Mouse (Mus musculus) cerebellum, postnatal 25 days (tissue): ENCODE data around the gene Uqcrq.
A peak's percentile ranks its signal among the peaks of the same experiment; 100 is the strongest.

ENCODE experiments used
- DNase-seq, 2 experiments: peaks; one replicate each; pipeline ENCODE4 v3.0.0; 2021; ENCODE audit warnings: mixed read lengths in 2 of 2

Uqcrq gene

GRCm38 (mm10) chr11:53430670-53431346, at the start of gene Uqcrq, which contains the start of gene Gdf9:
Uqcrq (minus strand) TSS chr11:53430831.
Gdf9 (plus strand) TSS chr11:53431023.
- DNase-seq = peak; percentile 99 to 100

- DNase-seq = peak; percentile 88 to 89
Observed at GRCm38 (mm10) chr11:53479783-53480301, 49.2 kb upstream of the Uqcrq start, which contains the start of the genes Gm9945 and Sowaha. Gm9945 (plus strand) TSS chr11:53480166. Sowaha (minus strand) TSS chr11:53480274.

DNA sequence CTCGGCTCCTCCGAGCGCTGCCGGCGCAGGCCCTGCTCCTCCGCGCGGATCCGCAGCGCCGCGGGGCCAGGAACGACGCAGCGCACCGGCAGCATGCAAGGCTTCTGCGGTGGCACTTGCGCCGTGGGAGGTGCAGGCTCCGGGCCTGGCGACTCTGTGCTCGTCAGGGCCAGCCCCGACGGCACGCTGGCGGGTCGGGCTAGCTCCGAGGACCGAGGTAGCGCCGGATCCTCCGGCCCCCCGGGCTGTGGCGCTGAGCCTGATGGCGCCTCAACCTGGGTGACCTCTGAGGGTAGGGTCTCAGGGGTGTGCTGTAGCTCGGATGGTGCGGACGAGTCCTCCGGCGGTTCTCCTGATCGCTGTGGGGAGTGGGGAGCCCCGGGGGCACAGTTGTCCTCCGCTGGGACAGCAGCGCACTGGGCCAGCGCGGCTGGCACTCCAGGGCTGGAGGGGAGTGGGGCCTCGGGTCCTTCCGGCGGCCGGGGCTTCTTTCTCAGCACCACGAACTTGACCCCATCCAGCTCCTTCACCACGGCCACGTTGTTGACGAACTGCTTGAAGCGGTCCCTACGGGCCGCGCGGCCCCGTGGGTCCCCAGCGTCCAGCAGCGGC, 48.6 kb upstream of the Uqcrq start:
- peak in 1 of 2 experiments; percentile 76 for DNase-seq

DNA sequence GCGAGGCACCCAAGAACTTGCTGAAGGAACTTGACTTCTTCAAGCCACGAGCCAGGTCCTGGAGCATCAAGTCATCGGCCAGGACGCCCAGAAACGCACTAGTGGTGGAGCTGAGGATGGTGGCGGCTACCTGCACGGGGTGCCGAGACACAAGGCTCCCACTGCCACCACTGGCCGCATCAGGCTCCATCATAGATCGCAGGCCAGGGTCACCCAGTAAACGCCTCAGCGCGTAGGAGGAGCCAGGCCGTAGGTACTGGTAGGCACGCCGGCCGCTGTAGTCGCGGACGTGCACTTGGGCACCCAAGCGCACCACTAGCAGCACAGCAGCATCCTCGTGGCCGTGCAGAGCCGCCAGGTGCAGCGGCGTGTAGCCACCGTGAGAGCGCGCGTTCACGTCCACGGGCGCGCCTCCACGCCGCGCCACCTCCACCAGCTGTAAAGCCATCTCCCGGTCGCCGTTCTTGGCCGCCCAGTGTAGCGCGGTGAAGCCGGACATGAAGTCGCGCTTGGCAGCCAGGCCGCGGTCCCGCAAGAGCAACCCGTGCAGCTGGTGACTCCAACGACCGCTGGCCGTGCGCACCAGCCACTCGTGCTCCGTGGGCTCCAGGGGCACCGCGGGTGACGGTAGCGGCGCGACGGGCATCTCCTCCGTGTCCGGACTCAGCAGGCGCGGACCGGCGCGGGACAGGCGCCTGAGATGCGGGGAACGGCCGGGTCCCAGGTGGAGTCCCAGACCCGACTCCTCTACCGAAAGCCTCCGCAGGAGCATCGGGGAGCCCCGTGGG, 47.9 kb upstream of the Uqcrq start:
- DNase-seq = peak; percentile 77

- no peak for DNase-seq
Observed at GRCm38 (mm10) chr11:53477833-53478232, 47.2 kb upstream of the Uqcrq start.

- DNase-seq = no peak
Observed at GRCm38 (mm10) chr11:53475620-53476019, 45.0 kb upstream of the Uqcrq start.

DNA sequence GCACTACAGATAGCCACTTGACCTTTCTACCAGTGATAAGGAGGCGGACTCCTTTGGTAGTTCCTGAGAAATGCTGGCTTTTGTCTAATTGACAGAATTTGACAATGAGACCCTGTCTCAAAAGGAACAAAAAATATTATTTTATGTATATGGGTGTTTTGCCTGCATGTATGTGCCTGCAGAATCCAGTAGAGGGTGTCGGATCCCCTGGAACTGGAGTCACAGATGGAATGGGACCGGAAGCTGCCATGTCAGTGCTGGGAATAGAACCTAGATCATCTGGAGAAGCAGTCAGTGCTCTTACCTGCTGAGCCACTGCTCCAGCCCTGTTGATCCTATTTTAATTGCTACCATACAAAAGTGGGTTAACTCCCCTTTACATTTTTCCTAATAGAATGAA, 42.1 kb upstream of the Uqcrq start:
- no peak for DNase-seq

DNA sequence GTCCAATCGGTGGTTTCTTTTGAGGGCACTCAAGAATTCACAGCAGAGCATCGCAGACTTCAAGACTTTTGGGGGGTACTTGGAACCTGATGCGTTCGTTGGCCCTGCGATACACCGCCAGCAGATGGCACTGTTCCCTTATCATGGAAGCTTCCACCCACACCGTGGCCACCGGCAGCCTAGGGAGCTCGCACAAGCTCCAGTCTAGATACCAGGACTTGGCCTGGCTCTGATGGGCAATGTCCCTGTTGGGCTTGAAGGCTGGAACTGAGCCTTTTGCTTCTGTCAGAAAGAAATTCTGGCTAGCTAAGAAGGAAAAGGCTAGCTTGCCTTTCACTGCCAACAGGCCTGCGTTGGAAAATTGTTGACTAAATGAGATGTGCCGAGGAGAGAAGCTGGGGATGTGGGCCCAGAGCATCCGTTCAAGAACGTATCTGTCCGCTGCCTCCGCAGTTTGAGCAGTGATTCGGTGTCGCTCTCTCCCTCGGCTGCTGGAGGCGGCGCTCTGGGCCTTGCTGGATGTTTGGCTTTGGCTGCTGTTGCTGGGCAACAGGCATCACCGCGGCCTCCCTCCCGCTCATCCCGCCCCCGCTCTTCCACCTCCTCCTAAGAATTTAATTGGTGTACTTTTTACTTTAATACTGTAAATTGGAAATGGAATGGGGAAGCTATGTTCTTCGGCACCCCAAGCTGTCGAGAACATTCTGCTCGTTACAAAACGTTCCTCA, 39.5 kb upstream of the Uqcrq start, which contains the start of gene Gm9837:
TSS of gene Gm9837 (minus strand) at position 512 of the 728 bp plus-strand sequence.
- peak; percentile 94 to 97 for DNase-seq

DNA sequence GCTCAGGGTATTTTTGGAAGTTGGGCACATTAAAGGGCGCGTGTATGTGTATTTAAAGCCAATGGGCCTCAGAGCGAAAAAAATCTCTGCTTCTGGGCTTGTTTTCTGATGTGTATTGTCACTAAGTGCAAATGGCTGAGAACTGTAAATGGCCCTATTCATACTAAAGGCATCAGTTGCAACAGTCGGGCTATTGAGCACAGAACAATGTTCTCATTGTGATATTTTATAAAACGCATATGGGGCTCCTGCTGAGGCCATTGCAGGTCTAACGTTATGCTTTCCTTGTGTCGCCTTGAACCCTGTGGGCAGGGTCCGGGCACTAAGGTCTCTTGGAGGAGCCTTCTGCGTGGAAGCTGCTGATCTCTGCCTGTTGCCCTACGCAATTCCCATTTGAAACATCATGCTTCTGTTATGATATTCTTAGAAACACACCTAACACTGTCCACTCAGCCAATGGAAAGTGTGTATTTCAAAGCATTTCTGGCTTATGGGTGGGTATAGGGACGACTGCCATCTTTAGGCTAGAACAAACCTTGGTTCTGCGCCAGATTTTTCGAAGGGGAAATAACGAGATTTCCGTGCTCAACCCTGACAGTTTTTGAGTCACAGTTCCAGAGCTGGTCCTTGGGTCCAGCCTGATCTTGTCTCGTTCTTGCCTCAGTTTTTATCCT, 38.8 kb upstream of the Uqcrq start:
- peak in 1 of 2 experiments; percentile 40 for DNase-seq

- peak; percentile 94 to 95 for DNase-seq
Observed at GRCm38 (mm10) chr11:53466231-53466971, 35.8 kb upstream of the Uqcrq start.

- DNase-seq = peak in 1 of 2 experiments; percentile 45
Observed at GRCm38 (mm10) chr11:53463551-53464424, 33.2 kb upstream of the Uqcrq start.

DNA sequence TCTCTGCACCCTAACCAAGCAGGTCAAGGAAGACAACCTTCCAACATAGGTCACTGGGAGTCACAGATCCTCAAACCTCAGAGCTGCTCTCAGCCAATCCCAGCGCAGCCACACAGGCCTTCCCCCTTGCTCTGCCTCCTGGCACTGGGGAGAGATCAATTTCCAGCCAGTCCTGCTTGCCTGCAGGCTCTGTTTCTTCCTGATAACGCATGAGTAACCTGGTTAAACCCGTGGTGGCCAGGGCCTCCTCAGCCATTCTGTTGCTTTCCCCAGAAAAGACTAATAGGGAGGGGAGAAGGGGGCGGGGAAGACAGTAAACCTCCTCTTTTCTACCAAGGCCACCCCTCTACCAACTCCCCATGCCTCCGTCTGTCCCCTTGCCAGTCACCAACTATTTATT, 31.1 kb upstream of the Uqcrq start:
- DNase-seq = no peak

- DNase-seq = no peak
Observed at GRCm38 (mm10) chr11:53460192-53460591, 29.6 kb upstream of the Uqcrq start.

DNA sequence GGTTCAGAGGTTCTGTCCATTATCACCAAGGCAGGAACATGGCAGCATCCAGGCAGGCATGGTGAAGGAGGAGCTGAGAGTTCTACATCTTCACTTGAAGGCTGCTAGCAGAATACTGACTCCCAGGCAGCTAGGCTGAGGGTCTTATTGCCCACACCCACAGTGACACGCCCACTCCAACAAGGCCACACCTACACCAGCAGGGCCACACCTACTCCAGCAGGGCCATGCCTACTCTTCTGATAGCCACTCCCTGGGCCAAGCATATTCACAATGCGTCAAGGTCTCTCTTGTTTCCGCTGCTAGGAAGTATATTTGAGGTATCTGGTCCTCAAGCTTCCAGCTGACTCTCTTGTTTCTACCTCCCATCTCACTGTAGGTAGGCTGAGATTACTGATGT, 28.4 kb upstream of the Uqcrq start:
- DNase-seq = no peak

DNA sequence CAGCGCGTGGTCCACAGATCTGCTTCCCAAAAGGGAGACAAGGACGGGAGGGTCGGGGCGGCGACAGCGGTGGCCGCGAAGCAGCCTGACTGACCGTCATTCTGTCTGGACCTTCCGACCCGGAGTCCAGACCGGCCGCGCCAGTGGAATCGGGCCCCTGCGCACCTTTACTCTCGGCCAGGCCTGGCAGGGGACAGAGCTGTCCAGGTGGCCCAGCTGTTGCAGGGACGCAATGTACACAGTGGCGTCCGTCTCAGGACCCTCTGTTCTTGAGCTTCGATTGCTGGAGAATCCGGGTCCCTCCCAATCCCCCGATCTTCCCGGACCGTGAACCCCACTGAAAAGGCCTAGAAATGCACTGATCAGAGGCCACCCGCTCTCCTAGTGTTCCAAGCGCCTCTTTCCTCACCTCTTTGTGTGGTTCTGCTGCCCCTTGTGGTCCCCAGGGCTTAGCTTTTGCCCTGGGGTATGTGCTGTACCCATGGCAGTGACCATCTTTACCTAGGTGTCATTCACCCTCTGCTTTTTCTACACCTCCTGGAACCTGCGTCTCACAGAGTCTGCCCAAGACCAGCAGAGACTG, 26.8 kb upstream of the Uqcrq start:
- no peak for DNase-seq

- DNase-seq = peak; percentile 42 to 66
Observed at GRCm38 (mm10) chr11:53456474-53457371, 26.1 kb upstream of the Uqcrq start, which contains the start of the genes Gm10447 and Shroom1. Gm10447 (minus strand) TSS chr11:53457110. Shroom1 (plus strand) TSS chr11:53457205.

DNA sequence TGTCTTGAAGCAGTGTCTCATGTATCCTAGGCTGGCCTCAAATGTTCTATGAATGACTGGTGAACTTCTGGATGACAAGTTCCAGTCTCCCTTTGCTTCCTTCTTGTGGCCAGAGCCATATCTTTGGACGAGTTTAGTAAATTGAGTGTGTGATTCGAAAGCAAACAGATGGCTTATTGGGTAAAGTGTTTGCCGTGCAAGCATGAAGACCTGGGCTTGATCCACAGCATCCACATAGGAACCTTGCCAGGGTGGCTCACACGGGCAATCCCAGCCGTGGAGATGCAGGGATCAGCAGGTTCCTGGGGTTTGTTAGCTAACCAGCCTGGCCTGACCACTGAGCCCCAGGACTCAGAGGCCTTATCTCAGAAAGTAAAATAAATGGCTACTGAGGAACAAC, 22.4 kb upstream of the Uqcrq start:
- DNase-seq = no peak

GRCm38 (mm10) chr11:53452396-53452795, 21.8 kb upstream of the Uqcrq start:
- peak; percentile 72 to 77 for DNase-seq
